Mouse (Mus musculus) C2C12 (cell line): ENCODE results near the gene Thyn1. TPM values are rescaled to one million over a fixed set of nuclear protein-coding genes. Genes with fewer than 3 reads are reported as not detected.

Experiments used
- H3K27me3 ChIP-seq: one replicate; pipeline ENCODE4 v1.6.1; 2011; ENCODE audit not compliant: control insufficient read depth, insufficient read depth, insufficient read length
- H3K36me3 ChIP-seq: one replicate; pipeline ENCODE4 v1.6.1; 2011; ENCODE audit not compliant: control insufficient read depth, insufficient read depth
- H3K4me3 ChIP-seq: one replicate; pipeline ENCODE4 v1.5.1; 2011; ENCODE audit warnings: mild to moderate bottlenecking, control low read depth; ENCODE audit not compliant: poor library complexity, insufficient read depth, severe bottlenecking
- H3K79me2 ChIP-seq: one replicate; pipeline ENCODE4 v1.6.1; 2011; ENCODE audit not compliant: control insufficient read depth, insufficient read depth
- H3K79me3 ChIP-seq: one replicate; pipeline ENCODE4 v1.6.1; 2011; ENCODE audit warnings: low read depth, control low read depth
- H3ac ChIP-seq: one replicate; pipeline ENCODE3; 2011; ENCODE audit warnings: low read depth; ENCODE audit not compliant: control insufficient read depth, insufficient read length
- CEBPB ChIP-seq: IDR thresholded peaks from one replicate; pipeline ENCODE4 v1.6.1; 2011; ENCODE audit warnings: low read depth, mild to moderate bottlenecking, control low read depth, moderate library complexity
- CTCF ChIP-seq: IDR thresholded peaks from one replicate; pipeline ENCODE4 v1.5.1; 2011; ENCODE audit not compliant: control insufficient read depth, insufficient read depth, insufficient read length
- FOSL1 ChIP-seq: IDR thresholded peaks from one replicate; pipeline ENCODE4 v1.8.0; 2011; ENCODE audit warnings: mild to moderate bottlenecking, low read length; ENCODE audit not compliant: poor library complexity, insufficient read depth, severe bottlenecking
- MAX ChIP-seq: IDR thresholded peaks from one replicate; pipeline ENCODE4 v1.6.1; 2011; ENCODE audit warnings: mild to moderate bottlenecking, control low read depth
- MYOD1 ChIP-seq: IDR thresholded peaks from one replicate; pipeline ENCODE4 v1.6.1; 2011; ENCODE audit warnings: low read depth; ENCODE audit not compliant: control insufficient read depth, insufficient read length
- MYOG ChIP-seq: IDR thresholded peaks from one replicate; pipeline ENCODE4 v1.6.1; 2011; ENCODE audit not compliant: control insufficient read depth, insufficient read length; ENCODE audit errors: extremely low read depth
- USF1 ChIP-seq: IDR thresholded peaks from one replicate; pipeline ENCODE4 v1.6.1; 2011; ENCODE audit warnings: low read depth, mild to moderate bottlenecking, control low read depth, moderate library complexity
- long read RNA-seq, 2 experiments: library from polyadenylated mRNA; unstranded; transcript quantifications; one replicate each; pipeline ENCODE4 v2.0.0; 2019 to 2020
- polyA plus RNA-seq: library from polyadenylated mRNA; unstranded; fragments of >200 nt; fragmentation: generic; extraction: Trizol; gene quantifications from one replicate; pipeline ENCODE4 v1.2.1, GENCODE M21; 2012; ENCODE audit warnings: missing spikeins

Thyn1 gene
- polyA plus RNA-seq, result 81.1 TPM
- long read RNA-seq, experiment 1, transcript Thyn1-201 (8 exons, 918 nt), result major isoform, 8 of 23 reads
- long read RNA-seq, experiment 1, partial matches to known transcripts, result 7 of 23 reads
- long read RNA-seq, experiment 1, other reads (novel, unspliced or antisense), result 5 of 23 reads
- long read RNA-seq, experiment 2, transcript Thyn1-201 (8 exons, 918 nt), result major isoform, 8 of 12 reads
- long read RNA-seq, experiment 2, partial matches to known transcripts, result 1 of 12 reads
- long read RNA-seq, experiment 2, other reads (novel, unspliced or antisense), result 2 of 12 reads

DNA sequence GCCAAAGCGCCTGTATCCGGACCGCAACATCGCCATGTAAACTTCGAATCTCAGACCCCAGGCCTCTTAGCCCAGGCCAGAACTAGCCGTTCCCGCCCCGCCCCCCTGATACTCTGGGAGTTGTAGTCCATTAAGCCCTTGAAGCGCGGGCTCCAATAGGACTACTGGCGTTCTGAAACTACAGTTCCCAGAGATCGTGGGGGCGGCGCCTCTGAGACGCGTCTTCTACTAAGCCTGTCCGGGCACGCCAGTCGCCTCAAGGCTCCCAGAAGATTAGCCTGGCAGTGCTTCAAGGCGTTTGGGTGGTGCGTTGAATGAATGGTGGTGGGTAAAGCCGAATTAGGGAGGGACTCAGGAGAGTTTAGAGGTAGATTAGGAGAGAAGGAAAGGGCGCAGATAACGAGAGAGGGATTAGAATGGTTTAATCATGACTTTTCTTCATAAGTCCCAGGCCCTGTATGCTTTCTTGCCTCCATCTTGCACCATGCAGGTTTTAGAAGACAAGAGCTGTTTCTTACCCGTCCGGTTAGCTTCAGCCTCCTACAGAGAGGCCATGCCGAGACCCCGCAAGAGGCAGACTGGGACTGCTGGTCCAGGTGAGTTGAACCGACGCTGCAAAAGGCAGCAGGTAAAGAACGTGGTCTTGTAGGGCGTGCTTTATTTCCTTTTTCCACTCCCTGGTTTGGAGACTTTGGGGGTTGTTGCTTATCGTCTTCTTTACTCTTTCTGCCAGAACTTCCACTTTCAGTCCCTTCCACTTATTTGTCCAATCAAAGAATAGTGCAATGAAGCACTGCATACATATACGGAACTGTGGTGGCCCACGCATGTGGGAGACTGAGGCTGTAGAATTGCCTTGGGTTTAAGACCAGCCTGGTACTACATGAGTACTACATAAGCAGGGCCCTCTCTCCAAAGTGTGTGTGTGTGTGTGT is at the start of gene Thyn1, which contains the start of gene Acad8:
TSS of gene Thyn1 (plus strand) at position 250 of the 935 bp plus-strand sequence.
TSS of gene Acad8 (minus strand) at position 106 of the 935 bp plus-strand sequence.
- no peak for TF ChIP-seq CEBPB
- TF ChIP-seq MAX, result no peak
- TF ChIP-seq MYOG, result no peak
- TF ChIP-seq CTCF, result no peak
- no peak for TF ChIP-seq FOSL1
- H3K79me2 ChIP-seq, result peaks cover 66% of the 10 kb centered on the region
- H3ac ChIP-seq, result peak within 1 kb of the TSS; percentile 84
- peaks cover 18% of the 10 kb centered on the region for H3K36me3 ChIP-seq
- no peaks in the 10 kb centered on the region for H3K27me3 ChIP-seq
- peaks cover 7% of the 10 kb centered on the region for H3K79me3 ChIP-seq
- H3K4me3 ChIP-seq, result peak within 1 kb of the TSS; percentile 65

DNA sequence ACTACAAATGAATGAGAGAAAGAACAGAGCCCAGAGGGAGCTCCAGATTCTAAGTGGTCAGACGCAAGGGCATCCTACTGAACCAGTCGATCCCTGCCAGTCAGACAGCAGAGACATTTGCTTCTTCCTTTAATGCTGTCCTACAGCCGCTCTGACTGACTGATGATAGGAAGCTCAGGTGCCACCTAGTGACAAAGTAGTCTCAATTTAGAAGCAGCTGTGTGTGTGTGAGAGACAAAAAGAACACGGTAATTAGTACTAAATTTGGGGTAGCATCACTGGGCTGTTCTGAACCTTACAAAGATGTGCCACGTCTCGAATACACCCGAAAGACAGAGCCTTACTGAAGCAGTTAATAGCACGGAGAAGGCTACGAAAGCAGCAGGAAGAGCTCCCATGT is 21.8 kb upstream of the Thyn1 start:
- H3ac ChIP-seq, result no peak overlapping the region
- H3K4me3 ChIP-seq, result no peak overlapping the region
- peaks cover 35% of the 10 kb centered on the region for H3K36me3 ChIP-seq
- H3K79me3 ChIP-seq, result no peaks in the 10 kb centered on the region
- TF ChIP-seq CTCF (no peak), MYOD1 (no peak), FOSL1 (no peak), MYOG (no peak), USF1 (no peak), CEBPB (no peak)
- no peaks in the 10 kb centered on the region for H3K27me3 ChIP-seq
- no peaks in the 10 kb centered on the region for H3K79me2 ChIP-seq

DNA sequence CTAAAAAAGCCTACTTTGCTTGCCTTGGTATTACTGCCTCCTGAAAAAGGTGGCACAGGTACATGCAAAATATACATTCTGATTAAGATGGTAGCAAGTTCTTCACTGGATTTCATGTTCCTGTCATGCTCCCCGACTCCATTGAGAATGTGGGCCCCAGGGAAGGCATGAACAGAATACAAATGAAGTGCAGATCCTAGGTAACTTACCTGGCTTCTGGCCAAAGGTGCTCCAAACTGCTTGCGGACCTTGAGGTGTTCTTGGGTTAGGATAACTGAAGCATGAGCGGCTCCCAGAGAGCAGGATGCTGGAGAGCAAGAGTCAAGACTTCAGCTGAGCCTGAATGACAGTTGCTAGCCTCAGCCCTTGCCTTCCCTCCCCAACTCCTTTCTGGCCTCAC is 20.7 kb upstream of the Thyn1 start:
- TF ChIP-seq MAX (no peak), FOSL1 (no peak), MYOD1 (no peak), USF1 (no peak), CEBPB (no peak), MYOG (no peak), CTCF (no peak)
- Histone ChIP-seq H3K27me3 (no peaks in the 10 kb centered on the region), H3K4me3 (no peak overlapping the region), H3K36me3 (peaks cover 37% of the 10 kb centered on the region), H3K79me2 (no peaks in the 10 kb centered on the region), H3ac (no peak overlapping the region), H3K79me3 (no peaks in the 10 kb centered on the region)

DNA sequence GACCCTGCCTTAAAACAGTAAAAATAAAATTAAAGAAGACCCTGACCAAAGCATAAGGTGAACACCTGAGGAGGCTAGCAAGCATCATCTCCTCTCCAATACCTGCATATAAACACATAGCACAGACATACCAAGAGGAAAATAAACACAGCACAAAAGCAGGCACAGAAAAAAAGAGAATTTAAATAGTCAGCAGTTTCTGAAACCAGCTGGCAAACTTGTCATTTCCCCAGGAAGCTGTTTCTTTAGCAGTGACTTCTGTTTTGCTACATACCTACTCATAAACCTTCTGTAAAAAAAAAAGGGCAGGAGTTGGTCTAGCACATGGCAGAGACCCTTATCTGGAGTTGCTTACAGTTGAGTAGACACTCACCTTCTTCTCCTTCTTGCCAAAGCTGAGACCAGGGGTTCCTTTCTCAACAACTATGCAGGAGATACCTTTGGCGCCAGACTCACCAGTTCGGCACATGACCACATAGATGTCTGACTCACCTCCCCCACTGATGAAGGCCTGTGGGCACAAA is 14.4 kb upstream of the Thyn1 start:
- no peaks in the 10 kb centered on the region for H3K79me2 ChIP-seq
- TF ChIP-seq MYOG, result no peak
- no peak for TF ChIP-seq MAX
- no peak for TF ChIP-seq MYOD1
- no peak for TF ChIP-seq CEBPB
- TF ChIP-seq CTCF, result no peak
- TF ChIP-seq FOSL1, result no peak
- TF ChIP-seq USF1, result no peak
- no peak overlapping the region for H3ac ChIP-seq
- H3K36me3 ChIP-seq, result peaks cover 22% of the 10 kb centered on the region
- H3K4me3 ChIP-seq, result no peak overlapping the region
- no peaks in the 10 kb centered on the region for H3K79me3 ChIP-seq
- H3K27me3 ChIP-seq, result no peaks in the 10 kb centered on the region

DNA sequence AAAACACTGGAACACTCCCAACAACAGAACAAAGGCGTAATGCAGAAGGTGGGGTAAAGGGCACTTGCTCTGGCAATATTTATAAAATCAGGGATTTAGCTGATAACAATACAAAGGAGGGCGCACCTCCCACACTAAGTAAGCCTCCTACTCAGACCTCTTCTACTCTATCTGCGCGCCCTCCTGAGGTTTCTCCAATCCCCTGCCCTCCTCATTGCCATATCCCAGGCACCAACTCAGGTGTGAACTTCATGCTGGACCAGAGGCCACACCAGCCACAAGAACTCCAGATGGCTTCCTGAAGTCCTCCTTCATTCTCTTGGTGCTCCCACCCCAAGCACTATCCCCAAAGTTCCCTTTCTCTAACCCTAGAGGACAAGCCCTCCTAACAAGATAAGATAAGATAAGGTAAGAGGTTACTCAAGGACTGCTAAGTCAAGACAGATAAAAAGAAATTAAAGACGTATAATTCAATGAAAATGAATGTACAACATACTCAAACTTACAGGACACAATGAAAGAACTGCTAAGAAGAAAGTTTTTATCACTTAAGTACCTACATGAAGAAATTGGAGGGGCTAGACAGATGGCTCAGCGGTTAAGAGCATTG is 13.7 kb upstream of the Thyn1 start:
- no peak overlapping the region for H3K4me3 ChIP-seq
- H3K36me3 ChIP-seq, result peaks cover 20% of the 10 kb centered on the region
- no peaks in the 10 kb centered on the region for H3K79me3 ChIP-seq
- TF ChIP-seq MYOD1 (no peak), CTCF (no peak), USF1 (no peak), CEBPB (no peak), MAX (no peak), FOSL1 (no peak), MYOG (no peak)
- no peaks in the 10 kb centered on the region for H3K79me2 ChIP-seq
- H3K27me3 ChIP-seq, result no peaks in the 10 kb centered on the region
- H3ac ChIP-seq, result no peak overlapping the region
